Mouse (Mus musculus) bone marrow, adult 2 months (tissue): ENCODE data around the gene Fgf15.

Experiments used
- CTCF ChIP-seq: fragments of 200-500 bp; IDR thresholded peaks from 2 replicates; pipeline ENCODE4 v1.5.1; 2011; ENCODE audit warnings: low read length, control low read depth; ENCODE audit not compliant: control insufficient read depth, insufficient read depth
- POLR2A ChIP-seq: fragments of 200-500 bp; IDR thresholded peaks from 2 replicates; pipeline ENCODE4 v1.6.1; 2011; ENCODE audit warnings: low read depth, mild to moderate bottlenecking, control low read depth, low read length, borderline replicate concordance; ENCODE audit not compliant: control insufficient read depth

DNA sequence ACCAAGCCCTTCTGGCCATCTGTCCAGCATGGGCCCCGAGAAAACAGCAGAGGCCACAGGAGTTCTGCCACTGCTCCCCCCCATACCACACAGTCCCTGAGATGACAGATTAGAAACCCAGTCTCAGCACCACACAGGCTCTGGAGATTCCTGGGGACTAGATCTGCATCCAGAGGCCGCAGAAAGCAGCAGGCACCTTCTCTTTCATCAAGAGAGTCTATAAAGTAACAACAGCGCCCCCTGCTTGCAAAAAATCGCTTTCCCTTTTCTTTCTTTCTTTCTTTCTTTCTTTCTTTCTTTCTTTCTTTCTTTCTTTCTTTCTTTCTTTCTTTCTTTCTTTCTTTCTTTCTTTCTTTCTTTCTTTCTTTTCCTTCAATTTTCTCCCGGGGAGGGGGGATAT, 2.1 kb upstream of the Fgf15 start:
- no peak for TF ChIP-seq POLR2A
- no peak for TF ChIP-seq CTCF
